Mouse (Mus musculus): Measurements from ENCODE around the gene Cacnb1.
A peak's percentile ranks its signal among the peaks of the same experiment; 100 is the strongest.

GRCm38 (mm10) chr11:97953939-97954275 lies 68.9 kb downstream of the Cacnb1 start:
- no peak for TF ChIP-seq POLR2AphosphoS5 (IDR thresholded peaks at IDR 0.05; ENCODE audit: borderline replicate concordance, low read depth, low read length)
- no peak for TF ChIP-seq GATA1 (IDR thresholded peaks at IDR 0.05; ENCODE audit: low read depth, low read length)
- TF ChIP-seq MXI1 (IDR thresholded peaks at IDR 0.05; ENCODE audit: low read depth, low read length), result peak; percentile 41
- TF ChIP-seq MYC (IDR thresholded peaks at IDR 0.05; ENCODE audit: low read depth, low read length), result no peak
- TF ChIP-seq E2F4 (IDR thresholded peaks at IDR 0.05; ENCODE audit: borderline replicate concordance, low read depth, low read length), result no peak
- peak; percentile 27 for TF ChIP-seq TAL1 (IDR thresholded peaks at IDR 0.05; ENCODE audit: low read length)
- TF ChIP-seq CTCF (IDR thresholded peaks at IDR 0.05 in 2 of 3, conservative IDR thresholded peaks at IDR 0.05 in 1 of 3; ENCODE audit: control insufficient read depth in 1 of 3, insufficient read depth in 1 of 3, low read depth in 2 of 3, low read length in 3 of 3, poor library complexity in 1 of 3, severe bottlenecking in 1 of 3), result no peak
- TF ChIP-seq POLR2AphosphoS2 (IDR thresholded peaks at IDR 0.05; ENCODE audit: low read length), result no peak
- no peak for TF ChIP-seq NELFE (IDR thresholded peaks at IDR 0.05; ENCODE audit: low read depth, low read length)

Data from MEL (cell line).